Mouse (Mus musculus) ES-Bruce4 (cell line): ENCODE measurements around the gene Mapre3.

Experiments
- CTCF ChIP-seq: IDR thresholded peaks from one replicate; pipeline ENCODE4 v1.8.1; 2011; ENCODE audit warnings: low read depth, low read length
- EP300 ChIP-seq: IDR thresholded peaks from 2 replicates; pipeline ENCODE4 v1.6.1; 2011; ENCODE audit warnings: low read depth, low read length; ENCODE audit not compliant: insufficient read depth
- POLR2A ChIP-seq: IDR thresholded peaks from one replicate; pipeline ENCODE4 v1.8.1; 2011; ENCODE audit warnings: low read length; ENCODE audit not compliant: insufficient read depth

DNA sequence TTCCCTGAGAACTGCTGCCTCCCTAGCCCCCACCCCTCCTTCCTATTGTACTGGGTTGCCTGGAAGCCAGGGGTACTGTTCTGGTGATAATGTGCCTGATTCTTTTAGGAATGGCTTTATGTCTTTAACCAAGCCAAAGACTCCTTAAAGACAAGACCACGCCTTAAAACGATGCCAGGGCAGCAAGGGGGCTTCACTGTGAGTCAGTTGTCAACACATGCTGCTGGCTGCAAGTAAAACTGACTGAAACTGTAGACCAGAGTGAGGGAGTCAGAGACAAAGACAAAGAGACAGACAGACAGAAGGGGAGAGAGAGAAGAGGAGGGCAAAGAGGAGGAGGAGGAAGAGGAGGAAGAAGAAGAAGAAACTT, 36.1 kb downstream of the Mapre3 start:
- TF ChIP-seq CTCF = no peak
- no peak for TF ChIP-seq POLR2A
- TF ChIP-seq EP300 = no peak
